Mouse (Mus musculus) inflammation-experienced regulatory T-cells (primary cell): ENCODE results near the gene Fam131b. TPM values are rescaled to one million over a fixed set of nuclear protein-coding genes. Genes with fewer than 3 reads are reported as not detected.

Experiments
- polyA plus RNA-seq, 2 experiments: library from polyadenylated mRNA; unstranded; fragments of 100-300 nt; shearing (Covaris generic); gene quantifications; one replicate each; pipeline ENCODE4 v1.2.1; 2017

Gene Fam131b
- under 1 TPM in 1 of 2 experiments, not detected in 1; 0.08 TPM for polyA plus RNA-seq

DNA sequence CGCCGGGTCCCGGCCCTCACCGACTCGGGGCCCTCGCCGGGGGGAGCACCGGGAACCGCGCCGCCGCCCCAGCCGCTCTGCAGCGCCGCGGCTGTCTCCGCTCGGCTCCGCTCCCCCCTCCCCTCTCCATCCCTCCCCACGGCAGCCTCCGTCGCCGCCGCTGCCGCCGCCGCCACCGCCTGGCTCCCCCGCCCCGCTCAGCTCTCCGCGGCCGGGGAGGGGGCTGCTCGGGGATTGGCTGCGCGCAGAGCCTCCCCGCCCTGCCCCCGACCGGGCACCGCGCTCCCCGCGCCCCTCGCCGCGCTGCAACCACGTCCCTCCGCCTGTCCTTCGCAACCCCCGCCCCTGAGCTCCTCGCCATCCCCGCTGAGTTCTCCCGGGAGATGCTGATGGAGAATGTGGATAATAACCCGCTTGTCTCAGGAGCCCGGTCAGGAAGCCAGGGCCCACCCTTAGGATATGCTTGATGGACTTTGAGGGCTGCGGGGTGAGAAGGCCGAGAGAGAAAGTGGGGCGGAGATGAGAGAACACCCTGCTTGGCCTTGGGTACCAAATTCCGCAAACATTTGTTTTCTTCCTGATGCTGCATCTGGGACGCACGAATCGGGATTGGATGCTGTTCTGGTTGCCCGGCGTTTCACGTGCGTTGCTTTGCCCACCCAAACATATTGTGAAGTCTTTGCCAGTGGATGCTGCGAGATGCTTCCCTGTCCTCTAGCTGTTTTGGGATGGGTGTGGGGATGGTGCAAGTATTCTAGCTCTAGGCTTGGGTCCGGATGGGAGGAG lies at the start of gene Fam131b:
TSS of gene Fam131b (minus strand) at position 162 of the 786 bp plus-strand sequence.

DNA sequence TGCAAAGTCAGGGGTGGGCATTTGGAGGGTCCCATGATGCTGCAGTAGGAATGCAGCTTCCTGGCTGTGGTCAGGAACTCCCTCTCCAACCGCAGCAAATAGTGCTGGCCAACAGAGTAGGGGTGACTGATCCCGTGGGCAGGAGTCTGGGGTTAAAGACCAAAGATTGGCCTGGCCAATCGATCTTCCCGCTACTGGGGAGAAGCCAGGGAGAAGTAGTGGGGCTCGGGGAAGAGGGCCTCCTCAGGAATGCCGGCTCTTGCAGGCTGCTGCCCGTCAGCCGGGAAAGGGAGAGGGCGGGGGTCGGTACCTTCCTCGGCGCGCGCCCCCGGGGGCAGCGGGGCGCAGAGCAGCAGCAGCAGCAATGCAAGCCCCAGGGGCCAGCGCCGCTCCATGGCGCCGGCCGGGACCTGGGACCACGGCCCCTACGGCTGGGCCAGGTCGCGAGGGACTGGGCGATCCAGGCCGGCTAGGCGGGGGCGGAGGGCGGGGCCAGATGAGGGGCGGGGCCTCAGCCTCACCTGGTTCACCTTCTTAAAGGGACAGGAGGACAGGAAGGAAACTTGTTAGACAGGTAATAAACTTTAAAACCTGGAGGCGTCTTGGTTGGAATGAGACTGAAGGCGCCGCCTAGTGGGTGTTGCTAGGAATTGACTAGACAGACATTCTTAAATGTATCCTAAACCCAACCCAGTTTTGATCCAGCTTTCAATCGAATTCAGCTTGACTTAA lies 48.5 kb upstream of the Fam131b start, which contains the start of gene Epha1:
TSS of gene Epha1 (minus strand) at position 453 of the 732 bp plus-strand sequence.

DNA sequence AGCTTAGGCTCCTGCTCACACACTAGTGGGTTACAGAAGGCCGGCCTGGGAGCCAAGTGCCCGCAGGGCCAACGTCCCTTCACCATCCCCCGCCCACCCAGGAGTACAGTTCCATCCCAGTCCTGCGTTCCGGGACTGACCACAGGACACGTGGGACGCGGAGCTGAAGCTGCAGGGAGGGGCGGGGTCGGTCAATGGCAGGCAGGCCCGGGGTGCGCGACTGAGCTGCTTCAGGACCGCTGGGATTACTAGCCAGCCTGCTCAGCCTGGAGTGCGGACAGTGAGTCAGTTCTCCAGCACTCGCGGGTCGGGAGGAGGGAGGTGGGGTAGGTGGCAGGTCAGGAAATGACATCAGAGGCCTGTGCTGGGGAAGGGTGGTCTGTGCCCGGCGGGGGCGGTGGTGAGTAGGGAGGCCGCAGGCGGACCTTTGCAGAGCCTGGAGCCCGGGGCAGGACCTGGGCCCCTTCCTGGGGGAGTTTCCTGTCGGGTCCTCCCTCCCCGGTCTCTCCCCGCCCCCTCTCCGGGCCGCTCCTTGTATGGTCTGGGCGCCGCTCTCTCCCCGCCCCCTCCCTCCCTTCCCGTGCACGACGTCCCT lies 25.1 kb upstream of the Fam131b start, which contains the start of gene Zyx:
TSS of gene Zyx (plus strand) at position 205 of the 595 bp plus-strand sequence.

DNA sequence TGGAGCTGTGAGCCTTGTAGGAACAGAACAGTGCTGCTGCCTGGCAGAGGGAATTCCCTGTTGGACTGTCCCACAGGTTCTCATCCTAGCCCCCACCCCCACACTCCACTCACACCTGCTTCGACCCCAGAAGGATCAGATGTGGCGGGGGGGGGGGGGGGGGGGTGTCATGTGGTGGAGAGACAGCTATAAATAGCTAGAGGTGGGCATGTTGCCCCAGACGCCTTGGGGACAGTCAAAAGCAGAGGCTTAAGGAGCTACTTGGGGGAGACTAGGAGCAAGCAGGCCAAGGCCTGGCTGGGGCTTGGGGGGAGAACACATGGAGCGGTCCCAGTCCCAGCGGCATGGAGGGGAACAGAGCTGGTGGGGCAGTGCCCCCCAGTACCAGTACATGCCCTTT lies 38.0 kb downstream of the Fam131b start, which contains the start of gene Clcn1:
TSS of gene Clcn1 (plus strand) at position 238 of the 400 bp plus-strand sequence.

Other genes with a start within 250 kb of the Fam131b start
- under 1 TPM; 0.55 to 0.89 TPM for gene Tas2r139, start 183.7 kb downstream of the Fam131b start, polyA plus RNA-seq
- gene Tas2r144, start 109.3 kb downstream of the Fam131b start, polyA plus RNA-seq = not detected
- 10 to 100 TPM in 1 of 2 experiments, 1 to 10 TPM in 1; 8.7 to 12.3 TPM for gene Gstk1, start 78.7 kb downstream of the Fam131b start, polyA plus RNA-seq
- under 1 TPM in 1 of 2 experiments, not detected in 1; 0.23 TPM for gene Tmem139, start 62.7 kb downstream of the Fam131b start, polyA plus RNA-seq
- gene Casp2, start 59.7 kb downstream of the Fam131b start, polyA plus RNA-seq = 10 to 100 TPM; 63.1 to 67.8 TPM
- gene Clcn1, start 38.0 kb downstream of the Fam131b start, polyA plus RNA-seq = under 1 TPM; 0.31 to 0.81 TPM
- 100 to 1,000 TPM; 169 to 203 TPM for gene Zyx, start 25.0 kb upstream of the Fam131b start, polyA plus RNA-seq
- gene Epha1, start 48.6 kb upstream of the Fam131b start, polyA plus RNA-seq = under 1 TPM; 0.34 to 0.49 TPM
- gene Tas2r143, start 75.6 kb upstream of the Fam131b start, polyA plus RNA-seq = not detected
- not detected for gene Tas2r135, start 80.8 kb upstream of the Fam131b start, polyA plus RNA-seq
- gene Tas2r126, start 109.9 kb upstream of the Fam131b start, polyA plus RNA-seq = 1 to 10 TPM in 1 of 2 experiments, not detected in 1; 4.6 TPM
- not detected for gene Olfr458, start 140.6 kb upstream of the Fam131b start, polyA plus RNA-seq
- under 1 TPM; 0.04 to 0.42 TPM for gene Olfr457, start 151.7 kb upstream of the Fam131b start, polyA plus RNA-seq
- 1 to 10 TPM in 1 of 2 experiments, under 1 TPM in 1; 0.24 to 1.7 TPM for gene Olfr456, start 162.6 kb upstream of the Fam131b start, polyA plus RNA-seq
- under 1 TPM in 1 of 2 experiments, not detected in 1; 0.12 TPM for gene Olfr455, start 222.9 kb upstream of the Fam131b start, polyA plus RNA-seq